Mouse (Mus musculus) midbrain, embryonic 15.5 days (tissue): ENCODE results near the gene Ddx58. TPM values are rescaled to one million over a fixed set of nuclear protein-coding genes. Genes with fewer than 3 reads are reported as not detected.

Experiments
- ATAC-seq: fragments of 200-750 bp; cut with Nextera tagmentation; replicated peaks from 2 replicates; pipeline ENCODE4 v1.8.0; 2017; ENCODE audit warnings: moderate TSS enrichment
- H3K27ac ChIP-seq: fragments of 300-500 bp; sonication (generic); 2 replicates; pipeline ENCODE4 v1.5.1; 2015; ENCODE audit warnings: mild to moderate bottlenecking, inconsistent platforms
- H3K27me3 ChIP-seq: fragments of 300-500 bp; sonication (generic); replicated peaks from 2 replicates; pipeline ENCODE4 v1.6.1; 2015; ENCODE audit warnings: inconsistent platforms
- H3K36me3 ChIP-seq: fragments of 300-500 bp; sonication (generic); replicated peaks from 2 replicates; pipeline ENCODE4 v1.6.1; 2015; ENCODE audit warnings: inconsistent platforms
- H3K4me1 ChIP-seq: fragments of 300-500 bp; sonication (generic); 2 replicates; pipeline ENCODE4 v1.6.1; 2015; ENCODE audit warnings: inconsistent platforms
- H3K4me2 ChIP-seq: fragments of 300-500 bp; sonication (generic); 2 replicates; pipeline ENCODE4 v1.6.1; 2015; ENCODE audit warnings: inconsistent platforms, mild to moderate bottlenecking, moderate library complexity
- H3K4me3 ChIP-seq: fragments of 300-500 bp; sonication (generic); 2 replicates; pipeline ENCODE4 v1.5.1; 2015; ENCODE audit warnings: mild to moderate bottlenecking, inconsistent platforms
- H3K9ac ChIP-seq: fragments of 300-500 bp; sonication (generic); 2 replicates; pipeline ENCODE4 v1.6.1; 2015; ENCODE audit warnings: mild to moderate bottlenecking, inconsistent platforms
- H3K9me3 ChIP-seq: fragments of 300-500 bp; sonication (generic); 2 replicates; pipeline ENCODE4 v1.6.1; 2016; ENCODE audit warnings: inconsistent platforms
- WGBS: fragments of 180-500 bp; shearing (Covaris S2); methylation state at CpG from one replicate; pipeline ENCODE4 v1.1.7; 2015; ENCODE audit warnings: mixed read lengths; 5-methylcytosine and 5-hydroxymethylcytosine counted together
- polyA plus RNA-seq: library from polyadenylated mRNA; unstranded; fragments of >200 nt; fragmentation: Nextera tagmentation; extraction: Ambion mirVana; gene quantifications from 2 replicates; pipeline ENCODE4 v1.2.1, GENCODE M21; 2015

The Ddx58 gene
- polyA plus RNA-seq, 1 experiment from 2014 or later: 4.2 TPM

DNA sequence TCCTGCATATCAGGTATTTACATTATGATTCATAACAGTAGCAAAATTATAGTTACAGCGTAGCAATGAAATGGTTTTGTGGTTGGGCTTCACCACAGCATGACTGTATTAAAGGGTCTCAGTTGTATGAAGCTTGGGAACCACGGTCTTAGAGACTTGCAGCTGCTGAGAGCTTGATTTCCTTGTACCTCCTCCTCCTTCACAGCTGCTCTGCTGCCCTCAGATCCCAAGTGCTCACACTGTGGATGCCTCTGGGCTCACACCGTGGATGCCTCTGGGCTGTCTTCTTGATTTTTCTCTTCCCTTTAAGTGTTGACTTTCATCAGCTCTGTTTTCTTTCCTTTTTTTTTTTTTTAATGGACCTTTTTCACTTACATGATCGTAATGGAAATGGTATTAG is 68.2 kb downstream of the Ddx58 start:
- H3K4me2 ChIP-seq: no peak overlapping the region
- WGBS: 92% methylated on average over 4 of the region's 4 CpGs

DNA sequence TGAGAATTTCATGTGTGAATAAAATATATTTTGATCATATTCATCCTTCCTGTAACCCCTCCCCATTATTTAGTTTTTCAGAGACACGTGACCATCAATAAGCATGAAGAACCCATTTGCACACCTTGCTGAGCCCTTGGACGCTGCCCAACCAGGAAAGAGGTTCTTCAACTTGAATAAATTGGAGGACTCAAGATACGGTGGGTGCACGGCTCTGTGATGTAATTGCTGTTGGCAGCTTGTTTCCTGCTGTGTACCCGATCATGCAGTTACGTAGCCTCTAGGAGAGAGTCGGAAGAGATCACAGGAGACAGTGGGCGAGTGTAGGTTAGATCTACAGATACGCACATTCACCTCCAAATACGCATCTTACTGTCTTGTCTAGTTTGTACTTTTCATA is 76.0 kb downstream of the Ddx58 start:
- WGBS: 79% methylated on average over 10 of the region's 10 CpGs
- no peak overlapping the region for H3K4me2 ChIP-seq
- H3K27ac ChIP-seq: no peak overlapping the region
- no peak overlapping the region for H3K9ac ChIP-seq
- no peaks in the 10 kb centered on the region for H3K4me1 ChIP-seq
- no peaks in the 10 kb centered on the region for H3K9me3 ChIP-seq
- no peak for ATAC-seq
- H3K4me3 ChIP-seq: no peak overlapping the region
- no peaks in the 10 kb centered on the region for H3K27me3 ChIP-seq
- H3K36me3 ChIP-seq: peaks cover 14% of the 10 kb centered on the region; the same call in 1 of the 2 replicates

More for the DNA sequence above, 68.2 kb downstream of the Ddx58 start:
- Histone ChIP-seq H3K36me3 (peaks cover 14% of the 10 kb centered on the region), H3K27ac (no peak overlapping the region), H3K4me1 (no peaks in the 10 kb centered on the region), H3K27me3 (no peaks in the 10 kb centered on the region), H3K9ac (no peak overlapping the region), H3K4me3 (no peak overlapping the region), H3K9me3 (no peaks in the 10 kb centered on the region)
- no peak for ATAC-seq

DNA sequence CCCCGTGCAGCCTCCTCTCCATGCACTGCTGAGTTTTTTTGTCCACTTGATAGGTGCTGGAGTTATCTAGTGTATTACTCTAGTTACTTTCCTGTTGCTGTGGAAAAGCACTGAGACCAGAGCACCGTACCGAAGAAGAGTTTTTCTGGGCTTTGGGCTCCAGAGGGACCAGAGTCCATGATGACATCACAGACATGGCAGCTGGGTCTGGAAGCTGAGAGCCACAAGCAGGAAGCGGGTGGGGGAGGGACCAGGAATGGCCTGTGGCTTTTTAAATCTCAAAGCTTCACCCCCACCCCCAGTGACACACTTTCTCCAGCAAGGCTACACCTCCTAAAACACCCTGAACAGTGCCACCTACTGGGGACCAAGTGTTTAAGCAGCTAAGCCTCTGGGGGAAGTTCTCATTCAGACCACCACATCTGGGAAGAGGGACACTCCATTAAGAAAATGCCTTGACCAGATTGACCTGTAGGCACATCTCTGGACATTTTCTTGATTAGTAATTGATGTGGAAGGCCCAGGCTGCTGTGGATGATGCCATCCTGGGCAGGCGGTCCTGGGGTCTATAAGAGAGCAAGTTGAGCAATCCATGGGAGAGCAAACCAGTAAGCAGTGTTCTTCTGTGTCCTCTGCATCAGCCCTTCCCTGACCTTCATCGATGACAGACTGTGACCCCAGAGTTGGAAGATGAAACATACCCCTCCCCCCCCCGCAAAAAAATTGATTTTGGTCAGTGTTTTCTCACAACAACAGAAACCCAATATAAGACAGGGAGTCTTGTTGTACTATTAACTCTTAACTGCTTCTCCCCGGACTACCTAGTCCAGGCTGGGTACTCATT is 78.8 kb downstream of the Ddx58 start:
- no peaks in the 10 kb centered on the region for H3K27me3 ChIP-seq
- ATAC-seq: 0 out of 2 replicates have a peak, but pooled peaks have one; percentile 48
- H3K4me2 ChIP-seq: no peak overlapping the region
- no peaks in the 10 kb centered on the region; the same call in 1 of the 2 replicates for H3K4me1 ChIP-seq
- H3K27ac ChIP-seq: no peak overlapping the region
- no peaks in the 10 kb centered on the region for H3K9me3 ChIP-seq
- H3K9ac ChIP-seq: no peak overlapping the region
- H3K4me3 ChIP-seq: no peak overlapping the region
- WGBS: 96% methylated on average over 8 of the region's 8 CpGs
- H3K36me3 ChIP-seq: peaks cover 4% of the 10 kb centered on the region; the same call in 1 of the 2 replicates

DNA sequence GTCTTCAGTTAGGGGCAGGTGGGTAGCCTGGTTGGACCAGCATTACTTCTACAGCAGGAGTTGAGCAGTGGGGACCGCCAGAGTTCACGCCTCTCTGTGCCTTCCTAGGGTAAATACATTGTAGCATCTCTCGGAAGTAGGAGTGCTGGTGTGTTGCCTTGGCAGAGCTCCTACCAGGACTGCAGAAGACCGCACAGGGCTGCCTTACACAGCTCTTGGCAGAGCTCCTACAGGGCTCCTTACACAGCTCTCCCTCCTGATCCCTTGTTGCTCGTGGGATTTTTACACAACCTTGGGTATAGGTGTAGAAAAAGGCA is 81.4 kb downstream of the Ddx58 start:
- no peaks in the 10 kb centered on the region for H3K9me3 ChIP-seq
- H3K9ac ChIP-seq: no peak overlapping the region
- H3K27ac ChIP-seq: no peak overlapping the region
- H3K4me2 ChIP-seq: no peak overlapping the region
- H3K4me1 ChIP-seq: no peaks in the 10 kb centered on the region; the same call in 1 of the 2 replicates
- no peak for ATAC-seq
- H3K27me3 ChIP-seq: no peaks in the 10 kb centered on the region
- no peaks in the 10 kb centered on the region for H3K36me3 ChIP-seq
- no peak overlapping the region for H3K4me3 ChIP-seq
- WGBS: 79% methylated on average over 5 of the region's 5 CpGs

DNA sequence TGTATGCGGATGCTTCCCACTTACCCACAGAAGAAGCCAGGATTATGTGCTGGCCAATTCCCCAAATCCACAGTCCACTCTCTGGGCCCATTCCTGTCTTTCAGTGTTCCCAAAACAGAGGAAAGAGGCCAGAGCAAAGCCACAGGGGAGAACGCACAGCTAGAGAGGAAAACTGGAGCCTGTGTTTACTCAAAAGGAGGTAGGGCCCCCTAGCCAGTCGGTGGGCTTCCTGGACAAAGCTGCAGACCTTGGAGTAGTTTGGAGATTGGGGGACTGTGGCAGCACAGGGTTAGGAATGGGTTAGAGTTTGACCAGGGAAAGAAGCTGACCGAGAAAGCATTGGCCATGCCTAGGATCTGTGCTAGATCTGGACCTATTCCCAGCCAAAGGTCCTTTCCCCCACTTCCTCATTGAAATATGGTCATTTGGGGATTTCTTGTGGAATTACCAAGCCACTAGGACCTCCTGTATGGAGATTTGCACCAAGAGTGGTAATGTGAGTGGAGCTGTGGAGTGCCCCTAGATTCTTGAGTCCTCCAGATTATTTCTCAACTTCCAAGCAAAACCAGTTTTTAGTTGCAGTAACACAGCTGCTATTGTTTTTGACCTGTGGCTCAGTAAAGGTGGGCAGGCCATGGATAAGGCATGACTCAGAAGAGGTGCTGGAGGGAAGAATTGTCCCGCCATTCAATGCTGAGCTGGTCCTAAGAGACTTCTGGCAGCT is 82.0 kb downstream of the Ddx58 start:
- no peak overlapping the region for H3K4me2 ChIP-seq
- no peak for ATAC-seq
- H3K36me3 ChIP-seq: no peaks in the 10 kb centered on the region
- H3K4me3 ChIP-seq: no peak overlapping the region
- no peak overlapping the region for H3K27ac ChIP-seq
- H3K27me3 ChIP-seq: no peaks in the 10 kb centered on the region
- H3K9ac ChIP-seq: no peak overlapping the region
- H3K4me1 ChIP-seq: no peaks in the 10 kb centered on the region; the same call in 1 of the 2 replicates
- WGBS: 89% methylated on average over 5 of the region's 5 CpGs
- no peaks in the 10 kb centered on the region for H3K9me3 ChIP-seq

DNA sequence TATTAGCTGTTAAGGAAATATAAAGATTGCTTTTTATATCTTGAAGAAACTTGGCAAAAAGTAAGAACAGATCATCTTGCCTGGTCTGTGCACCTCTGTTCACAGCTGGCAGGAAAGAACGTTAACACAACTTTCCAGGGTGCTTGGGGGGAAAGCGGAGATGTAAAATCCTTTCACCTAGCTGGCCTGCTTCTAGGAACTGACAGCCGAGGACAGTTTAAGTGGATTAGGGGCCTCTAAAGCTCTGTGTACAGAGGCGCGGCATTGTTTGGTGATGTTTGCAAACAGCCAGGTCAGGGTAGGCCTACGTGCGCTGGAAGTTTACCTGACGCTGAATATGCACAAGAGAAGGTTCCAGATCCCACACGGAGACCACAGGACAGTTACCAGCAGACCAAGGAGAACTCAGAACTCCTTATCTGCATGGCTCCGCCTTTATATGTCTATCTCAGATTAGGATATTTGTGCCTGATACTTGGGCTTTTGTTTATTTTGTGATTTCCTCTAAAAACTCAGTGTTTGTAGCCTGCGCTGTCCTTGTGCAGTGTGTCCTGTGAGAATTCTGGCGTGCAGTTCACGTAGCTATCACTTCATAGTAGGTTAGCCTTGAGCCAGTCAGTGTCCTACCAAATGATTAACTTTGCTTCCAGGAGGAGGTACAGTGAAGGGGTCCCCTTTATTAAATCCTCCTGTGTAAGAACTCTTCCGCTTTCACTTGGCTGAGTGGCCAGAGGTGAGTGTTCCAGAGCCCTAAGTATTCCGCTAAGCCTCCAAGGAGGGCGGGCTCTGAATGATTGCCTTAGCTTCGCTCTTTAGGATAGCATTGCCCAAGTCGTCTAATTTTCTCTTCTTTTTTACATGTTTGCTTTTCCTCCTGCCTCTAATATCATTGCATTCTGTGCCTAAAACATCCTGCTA is 82.8 kb downstream of the Ddx58 start:
- Histone ChIP-seq H3K36me3 (no peaks in the 10 kb centered on the region), H3K9ac (no peak overlapping the region), H3K4me1 (no peaks in the 10 kb centered on the region; the same call in 1 of the 2 replicates), H3K9me3 (no peaks in the 10 kb centered on the region), H3K27ac (no peak overlapping the region), H3K27me3 (no peaks in the 10 kb centered on the region), H3K4me3 (no peak overlapping the region), H3K4me2 (no peak overlapping the region)
- no peak for ATAC-seq
- WGBS: 66% methylated on average over 18 of the region's 18 CpGs

DNA sequence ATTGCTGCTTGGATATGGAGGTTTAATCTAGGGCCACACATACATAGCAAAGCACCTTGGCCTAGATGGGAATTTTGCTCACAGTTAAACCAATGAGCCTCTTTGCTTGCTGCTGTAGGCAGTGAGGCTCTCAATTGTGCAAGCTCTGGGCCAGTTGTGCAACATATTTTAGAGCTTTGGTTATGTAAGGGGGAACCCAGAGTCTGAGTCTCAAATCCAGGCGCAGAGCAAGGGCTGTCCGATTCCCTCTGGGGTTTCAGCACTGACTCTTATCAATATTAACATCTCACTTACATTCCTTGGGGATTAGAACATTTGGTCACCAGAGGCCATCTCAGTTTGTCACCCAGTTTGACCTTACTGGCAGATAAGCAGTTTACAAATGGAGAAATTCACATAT is 83.5 kb downstream of the Ddx58 start:
- H3K4me3 ChIP-seq: no peak overlapping the region
- no peaks in the 10 kb centered on the region for H3K27me3 ChIP-seq
- 73% methylated on average over 2 of the region's 2 CpGs for WGBS
- H3K4me2 ChIP-seq: no peak overlapping the region
- H3K27ac ChIP-seq: no peak overlapping the region
- no peaks in the 10 kb centered on the region for H3K36me3 ChIP-seq
- H3K9ac ChIP-seq: no peak overlapping the region
- no peak for ATAC-seq
- no peaks in the 10 kb centered on the region for H3K9me3 ChIP-seq
- no peaks in the 10 kb centered on the region; the same call in 1 of the 2 replicates for H3K4me1 ChIP-seq

DNA sequence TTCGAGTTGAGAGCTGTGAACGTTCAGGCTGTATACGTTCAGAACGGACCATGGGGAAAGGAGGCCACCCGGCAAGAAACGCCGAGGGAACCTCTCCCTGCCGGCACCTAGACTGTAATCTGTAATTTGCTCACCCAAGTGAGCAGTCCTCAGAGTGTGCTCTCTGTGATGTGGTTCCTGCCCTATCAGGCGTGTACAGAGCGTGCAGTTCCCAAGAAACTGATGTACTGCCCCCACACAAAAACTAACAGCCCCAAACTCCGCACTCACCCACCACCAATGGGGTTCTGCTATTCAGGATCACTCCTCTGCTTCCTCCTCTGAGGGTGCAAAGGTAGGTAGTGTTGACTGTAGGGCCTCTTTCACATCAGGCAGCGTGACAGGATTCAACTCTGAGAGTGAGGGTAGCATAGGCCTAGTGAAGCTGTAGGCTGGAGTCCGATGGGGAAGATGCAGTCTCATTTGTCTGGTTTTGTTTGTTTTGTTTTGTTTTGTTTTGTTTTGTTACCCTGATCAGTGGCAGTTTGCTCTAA is 84.1 kb downstream of the Ddx58 start:
- Histone ChIP-seq H3K4me2 (no peak overlapping the region), H3K9ac (no peak overlapping the region), H3K9me3 (no peaks in the 10 kb centered on the region), H3K27me3 (no peaks in the 10 kb centered on the region), H3K4me1 (no peaks in the 10 kb centered on the region; the same call in 1 of the 2 replicates), H3K27ac (no peak overlapping the region), H3K36me3 (no peaks in the 10 kb centered on the region), H3K4me3 (no peak overlapping the region)
- WGBS: 88% methylated on average over 13 of the region's 13 CpGs
- no peak for ATAC-seq

DNA sequence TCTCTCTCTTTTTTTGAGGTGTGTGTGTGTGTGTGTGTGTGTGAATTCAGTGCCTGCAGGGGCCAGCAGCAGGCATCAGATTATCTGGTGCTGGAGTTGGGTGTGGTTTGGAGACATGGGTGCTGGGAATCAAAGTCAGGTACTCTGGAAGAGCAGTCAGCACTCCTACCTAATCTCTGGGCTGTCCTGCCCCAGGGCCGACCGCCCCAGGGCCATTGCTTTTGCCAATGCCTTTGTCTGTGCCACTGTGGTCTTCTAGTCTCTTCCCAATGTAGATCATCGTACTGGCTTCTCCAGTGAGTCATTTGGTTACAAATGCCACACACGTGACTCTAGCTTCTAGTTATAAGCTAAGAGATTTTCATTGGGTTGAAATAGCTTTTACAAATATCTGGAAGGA is 84.9 kb downstream of the Ddx58 start:
- no peaks in the 10 kb centered on the region for H3K9me3 ChIP-seq
- ATAC-seq: no peak
- H3K4me3 ChIP-seq: no peak overlapping the region
- WGBS: 97% methylated on average over 4 of the region's 4 CpGs
- H3K27ac ChIP-seq: no peak overlapping the region
- H3K27me3 ChIP-seq: no peaks in the 10 kb centered on the region
- H3K4me1 ChIP-seq: no peaks in the 10 kb centered on the region; the same call in 1 of the 2 replicates
- no peak overlapping the region for H3K9ac ChIP-seq
- H3K36me3 ChIP-seq: no peaks in the 10 kb centered on the region
- H3K4me2 ChIP-seq: no peak overlapping the region
